Mouse (Mus musculus): ENCODE measurements around the gene Aspg.

- TF ChIP-seq CHD2 (IDR thresholded peaks at IDR 0.05; ENCODE audit: low read depth, low read length): no peak
- TF ChIP-seq ZNF384 (IDR thresholded peaks at IDR 0.05; ENCODE audit: low read depth, low read length): no peak
- TF ChIP-seq HCFC1 (IDR thresholded peaks at IDR 0.05; ENCODE audit: borderline replicate concordance, insufficient read depth, low read length): no peak
Measured at GRCm38 (mm10) chr12:112088609-112089324, 17.7 kb upstream of the Aspg start.
